Mouse (Mus musculus) forebrain, embryonic 16.5 days (tissue): ENCODE data around the gene Epb41. TPM values are rescaled to one million over a fixed set of nuclear protein-coding genes. Genes with fewer than 3 reads are reported as not detected.

Experiments
- ATAC-seq: fragments of 200-750 bp; cut with Nextera tagmentation; 2 replicates; pipeline ENCODE4 v1.8.0; 2017; ENCODE audit warnings: mild to moderate bottlenecking, moderate library complexity
- H3K27ac ChIP-seq: fragments of 300-500 bp; sonication (generic); 2 replicates; pipeline ENCODE4 v1.5.1; 2014; ENCODE audit warnings: low read length, control low read depth
- H3K27me3 ChIP-seq: fragments of 300-500 bp; sonication (generic); replicated peaks from 2 replicates; pipeline ENCODE4 v1.6.1; 2014; ENCODE audit warnings: low read length; ENCODE audit not compliant: control insufficient read depth, insufficient read depth
- H3K36me3 ChIP-seq: fragments of 300-500 bp; sonication (generic); 2 replicates; pipeline ENCODE4 v1.6.1; 2014; ENCODE audit not compliant: control insufficient read depth, insufficient read depth
- H3K4me1 ChIP-seq: fragments of 300-500 bp; sonication (generic); replicated peaks from 2 replicates; pipeline ENCODE4 v1.6.1; 2014; ENCODE audit warnings: low read length; ENCODE audit not compliant: control insufficient read depth, insufficient read depth
- H3K4me2 ChIP-seq: fragments of 300-500 bp; sonication (generic); 2 replicates; pipeline ENCODE4 v1.6.1; 2014; ENCODE audit warnings: mild to moderate bottlenecking, low read length, control low read depth
- H3K4me3 ChIP-seq: fragments of 300-500 bp; sonication (generic); replicated peaks from 2 replicates; pipeline ENCODE4 v1.5.1; 2014; ENCODE audit warnings: mild to moderate bottlenecking, low read length, control low read depth
- H3K9ac ChIP-seq: fragments of 300-500 bp; sonication (generic); replicated peaks from 2 replicates; pipeline ENCODE4 v1.6.1; 2014; ENCODE audit warnings: low read depth, low read length, control low read depth
- H3K9me3 ChIP-seq: fragments of 300-500 bp; sonication (generic); 2 replicates; pipeline ENCODE4 v1.6.1; 2016; ENCODE audit warnings: low read length; ENCODE audit not compliant: control insufficient read depth
- whole genome bisulfite sequencing: fragments of 180-500 bp; shearing (Covaris S2); extraction: QIAGEN DNeasy Blood & Tissue Kit; methylation state at CpG from one replicate; pipeline ENCODE4 v1.1.7; 2014; 5-methylcytosine and 5-hydroxymethylcytosine counted together
- polyA plus RNA-seq: library from polyadenylated mRNA; unstranded; fragments of >200 nt; fragmentation: Nextera tagmentation; extraction: Ambion mirVana; gene quantifications from 2 replicates; pipeline ENCODE4 v1.2.1, GENCODE M21; 2015

The Epb41 gene
- polyA plus RNA-seq: 74.1 and 91.8 TPM in 2 replicates

- peak within 1 kb of the TSS; percentile 59 for H3K4me3 ChIP-seq
- no peak within 1 kb of the TSS for H3K27ac ChIP-seq
- H3K27me3 ChIP-seq: peaks cover 37% of the 10 kb centered on the region
- no peaks in the 10 kb centered on the region for H3K9me3 ChIP-seq
- WGBS: 1% methylated on average over 47 of the region's 47 CpGs
- peak within 1 kb of the TSS; percentile 43 for H3K9ac ChIP-seq
- peaks cover 16% of the 10 kb centered on the region for H3K4me1 ChIP-seq
- peak; percentile 88 for ATAC-seq
- peak within 1 kb of the TSS; percentile 92 for H3K4me2 ChIP-seq
- no peaks in the 10 kb centered on the region for H3K36me3 ChIP-seq
These were observed at the start of gene Epb41 for GRCm38 (mm10) chr4:132074933-132075769. Epb41 (minus strand) TSS chr4:132075321.

DNA sequence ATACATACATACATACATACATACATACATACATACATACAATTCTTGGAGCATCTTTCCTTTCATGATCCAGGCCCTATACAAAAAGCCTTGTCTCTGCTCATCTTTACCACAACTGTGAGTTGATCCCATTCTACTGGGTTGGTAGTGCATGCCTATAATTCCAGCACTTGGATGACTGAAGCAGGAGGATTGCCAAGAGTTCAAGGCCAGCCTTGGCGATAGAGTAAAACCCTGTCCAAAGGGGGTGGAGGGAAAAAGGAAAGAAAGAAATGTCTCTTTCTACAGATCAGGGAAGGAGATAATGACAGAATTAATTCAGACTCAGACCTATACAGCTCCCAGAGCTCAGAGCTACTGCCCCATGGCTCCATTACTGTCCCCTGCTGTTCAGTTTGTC is 48.0 kb upstream of the Epb41 start:
- Histone ChIP-seq H3K4me3 (no peak overlapping the region), H3K9ac (no peak overlapping the region), H3K4me1 (no peaks in the 10 kb centered on the region), H3K27ac (no peak overlapping the region), H3K36me3 (no peaks in the 10 kb centered on the region), H3K27me3 (no peaks in the 10 kb centered on the region), H3K4me2 (no peak overlapping the region), H3K9me3 (no peaks in the 10 kb centered on the region; the same call in 1 of the 2 replicates)
- 71% methylated on average over 1 of the region's 1 CpGs for WGBS
- ATAC-seq: no peak

DNA sequence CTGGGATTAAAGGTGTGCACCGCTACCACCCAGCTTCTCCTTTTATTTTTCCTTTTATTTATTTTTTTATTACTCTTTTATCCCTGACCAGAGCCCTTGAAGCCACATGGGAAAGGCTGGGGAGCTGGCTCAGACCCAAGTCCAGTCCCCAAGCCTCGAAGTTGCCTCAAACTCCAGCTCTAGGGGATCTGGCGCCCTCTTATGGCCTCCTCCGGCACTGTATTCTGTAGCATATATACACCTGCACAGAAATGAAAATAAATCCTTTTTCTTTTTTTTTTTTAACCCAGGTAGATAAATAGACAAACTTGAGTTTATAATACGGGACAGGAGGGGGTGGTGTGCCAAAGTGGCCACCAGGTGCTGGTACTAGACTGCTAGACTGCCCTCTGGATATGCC is 46.6 kb upstream of the Epb41 start:
- Histone ChIP-seq H3K4me1 (no peaks in the 10 kb centered on the region), H3K27me3 (no peaks in the 10 kb centered on the region), H3K4me2 (no peak overlapping the region), H3K36me3 (no peaks in the 10 kb centered on the region), H3K9ac (no peak overlapping the region), H3K27ac (no peak overlapping the region), H3K9me3 (no peaks in the 10 kb centered on the region; the same call in 1 of the 2 replicates), H3K4me3 (no peak overlapping the region)
- 81% methylated on average over 5 of the region's 5 CpGs for WGBS
- ATAC-seq: no peak

- Histone ChIP-seq H3K27me3 (no peaks in the 10 kb centered on the region), H3K4me1 (no peaks in the 10 kb centered on the region), H3K36me3 (no peaks in the 10 kb centered on the region), H3K27ac (no peak overlapping the region), H3K9ac (no peak overlapping the region), H3K4me2 (no peak overlapping the region), H3K4me3 (no peak overlapping the region), H3K9me3 (no peaks in the 10 kb centered on the region; the same call in 1 of the 2 replicates)
- WGBS: 66% methylated on average over 9 of the region's 9 CpGs
- ATAC-seq: no peak
These were observed 44.4 kb upstream of the Epb41 start for GRCm38 (mm10) chr4:132119566-132119965.

- Histone ChIP-seq H3K4me1 (0 out of 2 replicates have a peak, but pooled peaks cover 2% of the 10 kb centered on the region), H3K27me3 (no peaks in the 10 kb centered on the region), H3K9me3 (no peaks in the 10 kb centered on the region), H3K36me3 (no peaks in the 10 kb centered on the region), H3K4me2 (no peak overlapping the region), H3K4me3 (no peak overlapping the region), H3K9ac (no peak overlapping the region), H3K27ac (no peak overlapping the region)
- WGBS: 85% methylated on average over 4 of the region's 4 CpGs
- ATAC-seq: no peak
These were observed 41.2 kb upstream of the Epb41 start for GRCm38 (mm10) chr4:132116315-132116714.

- Histone ChIP-seq H3K36me3 (no peaks in the 10 kb centered on the region), H3K27me3 (no peaks in the 10 kb centered on the region), H3K9ac (peak overlapping the region; percentile 49), H3K4me2 (peak overlapping the region; percentile 49), H3K27ac (no peak overlapping the region), H3K4me1 (0 out of 2 replicates have a peak, but pooled peaks cover 2% of the 10 kb centered on the region), H3K4me3 (peak overlapping the region; percentile 37), H3K9me3 (no peaks in the 10 kb centered on the region)
- WGBS: 41% methylated on average over 53 of the region's 53 CpGs
- ATAC-seq: no peak
These were observed 38.4 kb upstream of the Epb41 start for GRCm38 (mm10) chr4:132113411-132114095.

- no peak overlapping the region for H3K27ac ChIP-seq
- H3K36me3 ChIP-seq: no peaks in the 10 kb centered on the region
- H3K4me3 ChIP-seq: no peak overlapping the region
- H3K9ac ChIP-seq: no peak overlapping the region
- no peak for ATAC-seq
- 13% methylated on average over 4 of the region's 4 CpGs for WGBS
- H3K9me3 ChIP-seq: no peaks in the 10 kb centered on the region
- H3K4me2 ChIP-seq: no peak overlapping the region
- H3K27me3 ChIP-seq: no peaks in the 10 kb centered on the region
- 0 out of 2 replicates have a peak, but pooled peaks cover 2% of the 10 kb centered on the region for H3K4me1 ChIP-seq
These were observed 36.1 kb upstream of the Epb41 start for GRCm38 (mm10) chr4:132111227-132111626.

DNA sequence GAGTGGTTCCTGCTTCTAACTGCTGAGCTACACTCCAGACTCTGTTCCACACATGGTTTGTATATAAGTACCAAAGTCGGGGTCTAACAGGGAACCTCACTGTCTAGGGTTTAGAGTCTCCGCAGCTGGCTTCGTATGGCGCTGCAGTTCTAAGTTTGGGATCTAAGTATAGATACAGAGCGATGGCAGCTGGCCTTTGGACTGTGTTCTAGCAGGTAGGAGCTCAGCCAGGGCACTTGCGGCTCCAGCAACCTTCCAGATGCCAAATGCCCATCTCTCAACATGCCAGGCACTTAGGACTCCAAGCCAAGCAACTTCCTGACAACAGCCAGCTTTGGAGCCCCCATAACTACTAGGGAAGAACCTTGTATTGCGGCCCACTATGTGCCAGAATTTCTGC is 33.1 kb upstream of the Epb41 start:
- H3K36me3 ChIP-seq: no peaks in the 10 kb centered on the region
- H3K27ac ChIP-seq: no peak overlapping the region
- WGBS: 95% methylated on average over 7 of the region's 7 CpGs
- H3K9ac ChIP-seq: no peak overlapping the region
- no peak overlapping the region for H3K4me2 ChIP-seq
- 0 out of 2 replicates have a peak, but pooled peaks cover 2% of the 10 kb centered on the region for H3K4me1 ChIP-seq
- no peak overlapping the region for H3K4me3 ChIP-seq
- H3K27me3 ChIP-seq: no peaks in the 10 kb centered on the region
- ATAC-seq: no peak
- H3K9me3 ChIP-seq: no peaks in the 10 kb centered on the region

DNA sequence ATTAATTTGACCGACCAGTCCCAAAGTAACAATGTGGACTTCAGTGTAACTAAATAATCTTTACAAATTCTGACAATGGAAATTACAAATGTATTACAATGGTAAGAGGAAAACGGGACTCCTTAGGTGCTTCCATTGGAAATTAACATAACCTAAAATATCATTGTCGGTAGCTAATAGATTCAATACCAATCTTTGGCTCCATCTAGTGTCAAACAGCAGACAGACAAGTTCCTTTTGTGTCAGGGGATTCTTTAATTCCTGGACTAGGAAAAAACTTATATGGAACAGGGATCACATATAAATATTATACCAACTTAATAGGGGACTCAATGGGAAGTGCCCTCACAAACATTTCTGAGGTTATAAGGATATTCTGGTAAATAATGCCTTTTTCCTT is 26.0 kb upstream of the Epb41 start:
- Histone ChIP-seq H3K9me3 (no peaks in the 10 kb centered on the region), H3K4me1 (no peaks in the 10 kb centered on the region), H3K36me3 (no peaks in the 10 kb centered on the region), H3K27me3 (no peaks in the 10 kb centered on the region), H3K27ac (no peak overlapping the region), H3K4me2 (no peak overlapping the region), H3K9ac (no peak overlapping the region), H3K4me3 (no peak overlapping the region)
- WGBS: 27% methylated on average over 3 of the region's 3 CpGs
- no peak for ATAC-seq
